In genomic region chr4:120290486-120290885, GRCm38 (mm10) we compare ENCODE assay signal across 24 mouse cellular contexts. TPM values are rescaled to one million over a fixed set of nuclear protein-coding genes. Genes with fewer than 3 reads are reported as not detected.
DNase-seq lines count a peak whose midpoint lies in the region; ATAC-seq and TF ChIP-seq lines count a peak whose summit lies in the region.
"Had no signal": no experiment of that assay in that cellular context is flagged by ENCODE, and none has a peak within 500 bp of the region (broad histone marks: within the 10 kb centered on the region; RNA-seq: fewer than 3 reads in every experiment).

No protein-coding gene starts in this region.

- peaks cover 8% of the 10 kb centered on the region; the same call in 1 of the 2 replicates for H3K4me1 ChIP-seq in lung, postnatal 0 days (ENCODE audit: insufficient read depth, low read depth, low read length)

- TF ChIP-seq CTCF in lung, postnatal 0 days (IDR thresholded peaks at IDR 0.05): no peak

- TF ChIP-seq EP300 in lung, postnatal 0 days (IDR thresholded peaks at IDR 0.05): no peak

- no peak for ATAC-seq in lung, postnatal 0 days
- ATAC-seq: forebrain, postnatal 0 days; intestine, postnatal 0 days; liver, postnatal 0 days; midbrain, embryonic 15.5 days; Patski had no signal

- 25% methylated on average over 5 of the region's 5 CpGs for WGBS in lung, postnatal 0 days

- H3K4me3 ChIP-seq in lung, postnatal 0 days (ENCODE audit: low read depth, low read length): no peak overlapping the region
- H3K4me3 ChIP-seq: embryonic facial prominence, embryonic 10.5 days; heart, embryonic 15.5 days; hindbrain, embryonic 12.5 days; limb, embryonic 12.5 days; midbrain, embryonic 15.5 days had no signal

- peaks cover 11% of the 10 kb centered on the region; the same call in 1 of the 2 replicates for H3K27me3 ChIP-seq in lung, postnatal 0 days (replicated peaks; ENCODE audit: insufficient read depth, low read length)

- H3K9me3 ChIP-seq in lung, postnatal 0 days (ENCODE audit: low read length): no peaks in the 10 kb centered on the region
- H3K9me3 ChIP-seq: embryonic facial prominence, embryonic 10.5 days; heart, embryonic 15.5 days; hindbrain, embryonic 12.5 days; limb, embryonic 12.5 days; midbrain, embryonic 15.5 days had no signal

- no peak overlapping the region for H3K27ac ChIP-seq in lung, postnatal 0 days (ENCODE audit: low read length)
- H3K27ac ChIP-seq: embryonic facial prominence, embryonic 10.5 days; heart, embryonic 15.5 days; hindbrain, embryonic 12.5 days; limb, embryonic 12.5 days; midbrain, embryonic 15.5 days had no signal

- peak; percentile 82 for DNase-seq in gastrocnemius, postnatal 25 days
- DNase-seq in gastrocnemius, adult 18-20 months (ENCODE audit: low spot score): no peak
- peak; percentile 5 for DNase-seq in lung, postnatal 0 days (ENCODE audit: low spot score)
- DNase-seq in lung, postnatal 25 days (ENCODE audit: low spot score): no peak
- DNase-seq in heart, postnatal 10 days: peak; percentile 67 to 69
- DNase-seq in skeletal muscle tissue, adult 2 months (ENCODE audit: low read depth, low spot score): peak; percentile 91
- no peak for DNase-seq in left cerebral cortex, adult 9 months (ENCODE audit: low spot score in 2 of 2)
- DNase-seq: B cell, adult 2 months; cerebellum, adult 11-12 months; forebrain, postnatal 0 days; layer of hippocampus, postnatal 36 days; liver, postnatal 0 days; right cerebral cortex, adult 18-20 months had no signal

- no peak overlapping the region for H3K9ac ChIP-seq in lung, postnatal 0 days (replicated peaks; ENCODE audit: low read depth)
- H3K9ac ChIP-seq: forebrain, postnatal 0 days; heart, embryonic 15.5 days; hindbrain, embryonic 12.5 days; limb, embryonic 12.5 days; liver, postnatal 0 days; midbrain, embryonic 15.5 days had no signal

- intact Hi-C loops in heart, postnatal 10 days (cut with DNase I): no loop called here

- H3K36me3 ChIP-seq in lung, postnatal 0 days (ENCODE audit: insufficient read depth, low read length): no peaks in the 10 kb centered on the region
- H3K36me3 ChIP-seq: embryonic facial prominence, embryonic 10.5 days; G1E; heart, embryonic 15.5 days; hindbrain, embryonic 12.5 days; limb, embryonic 12.5 days; midbrain, embryonic 15.5 days had no signal

- no peak overlapping the region for H3K4me2 ChIP-seq in lung, postnatal 0 days (replicated peaks; ENCODE audit: low read depth, low read length)
- H3K4me2 ChIP-seq: heart, embryonic 15.5 days; hindbrain, embryonic 12.5 days; limb, embryonic 12.5 days; liver, embryonic 11.5 days; midbrain, embryonic 15.5 days had no signal

RNA-seq across cellular contexts. Expression of gene Foxo6, which starts 3.3 kb away (rescaled TPM):
- 1 to 10 TPM; 7.0 to 8.9 TPM for total RNA-seq in gastrocnemius, postnatal 25 days (2021)
- 1 to 10 TPM; 4.4 to 6.6 TPM for total RNA-seq in gastrocnemius, adult 18-20 months (2021)
- polyA plus RNA-seq in lung, postnatal 0 days (2015; fragmentation: Nextera tagmentation; extraction: Ambion mirVana): 0.13 and 0.26 TPM in 2 replicates
- 1 to 10 TPM; 4.9 to 7.9 TPM for total RNA-seq in heart, postnatal 10 days (2021)
- total RNA-seq: CH12.LX, G1E had no signal
- polyA plus RNA-seq: G1E; liver, postnatal 0 days; thymus, postnatal 0 days had no signal

Comparison
In these comparisons a context has a peak if more than half of its experiments do, and no peak if none do; other contexts are left out.
1. DNase-seq: peak in gastrocnemius, postnatal 25 days (single experiment), lung, postnatal 0 days (single experiment), heart, postnatal 10 days (2 of 2) and skeletal muscle tissue, adult 2 months (single experiment); none in gastrocnemius, adult 18-20 months (single experiment), lung, postnatal 25 days (single experiment) and left cerebral cortex, adult 9 months (0 of 2).